Mouse (Mus musculus): ENCODE measurements around the gene Ttyh1. TPM values are rescaled to one million over a fixed set of nuclear protein-coding genes. Genes with fewer than 3 reads are reported as not detected.

Gene Ttyh1
- polyA plus RNA-seq, 1 experiment from 2014 or later = 1.1 TPM

DNA sequence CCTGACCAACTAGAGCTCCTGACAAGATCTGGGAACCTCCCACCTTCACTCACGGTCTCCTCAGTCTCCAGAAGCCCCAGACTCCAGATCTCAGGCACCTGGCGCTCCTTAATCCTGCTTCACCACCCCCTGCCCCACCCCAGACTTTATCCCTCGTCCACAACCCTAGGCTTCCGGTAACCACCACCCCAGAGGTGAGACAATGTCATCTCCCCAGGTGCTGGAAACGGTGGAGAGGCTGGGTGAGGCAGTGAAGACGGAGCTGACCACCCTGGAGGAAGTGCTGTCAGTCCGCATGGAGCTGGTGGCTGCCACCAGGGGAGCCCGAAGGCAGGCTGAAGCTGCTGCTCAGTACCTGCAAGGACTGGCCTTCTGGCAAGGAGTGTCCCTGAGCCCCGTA is 6.1 kb downstream of the Ttyh1 start:
- H3K36me3 ChIP-seq (ENCODE audit: insufficient read depth, low read length) = no peaks in the 10 kb centered on the region
- no peaks in the 10 kb centered on the region for H3K27me3 ChIP-seq (replicated peaks; ENCODE audit: insufficient read depth, low read length)
- no peaks in the 10 kb centered on the region for H3K9me3 ChIP-seq (ENCODE audit: low read length)
- no peaks in the 10 kb centered on the region for H3K4me1 ChIP-seq (ENCODE audit: insufficient read depth, low read depth, low read length)
- peak; percentile 40 for TF ChIP-seq CTCF (IDR thresholded peaks at IDR 0.05)
- TF ChIP-seq EP300 (IDR thresholded peaks at IDR 0.05) = no peak
- H3K4me3 ChIP-seq (ENCODE audit: low read depth, low read length) = no peak overlapping the region
- DNase-seq (ENCODE audit: low spot score) (no peak), ATAC-seq (no peak)
- H3K4me2 ChIP-seq (replicated peaks; ENCODE audit: low read depth, low read length) = no peak overlapping the region
- H3K27ac ChIP-seq (ENCODE audit: low read length) = no peak overlapping the region
- WGBS = 23% methylated on average over 9 of the region's 9 CpGs
- no peak overlapping the region for H3K9ac ChIP-seq (replicated peaks; ENCODE audit: low read depth)

DNA sequence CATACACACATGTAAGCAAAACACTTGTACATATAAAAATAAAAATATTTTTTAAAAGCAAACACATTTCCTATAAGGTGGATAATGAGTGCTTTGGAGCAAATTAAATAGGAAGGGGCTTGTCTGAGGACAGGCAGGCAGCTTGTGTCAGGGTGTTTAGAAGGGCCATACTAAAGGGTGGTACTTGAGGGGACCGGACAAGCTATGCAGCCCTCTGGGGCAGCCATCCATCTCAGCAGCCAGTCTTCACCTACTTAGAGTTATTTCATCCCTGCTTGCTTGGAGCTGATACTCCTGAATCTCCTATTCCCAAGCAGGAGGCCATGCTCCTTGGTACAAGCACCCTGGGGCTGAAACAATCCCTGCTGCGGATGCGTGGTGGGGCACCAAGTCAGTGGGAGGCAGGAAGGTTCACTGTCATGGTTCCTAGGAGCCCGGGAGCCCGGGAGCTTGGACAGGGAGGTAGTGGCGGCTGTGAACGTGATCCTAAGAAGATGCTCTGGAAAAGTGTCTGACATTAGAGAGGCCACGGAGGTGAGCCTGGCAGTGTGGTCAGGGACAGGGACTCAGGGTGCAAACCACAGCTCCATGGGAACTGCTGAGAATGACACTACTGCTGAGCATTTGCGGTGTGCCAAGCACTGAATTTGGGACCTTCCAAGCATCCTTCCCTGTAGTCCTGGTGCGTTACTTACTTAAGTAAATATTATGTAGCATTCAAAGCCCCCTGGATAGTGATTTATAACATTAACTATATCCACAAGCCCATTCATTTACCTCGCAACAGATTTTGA is 8.0 kb downstream of the Ttyh1 start:
- Histone ChIP-seq H3K4me1 (ENCODE audit: insufficient read depth, low read depth, low read length) (no peaks in the 10 kb centered on the region), H3K36me3 (ENCODE audit: insufficient read depth, low read length) (no peaks in the 10 kb centered on the region), H3K27ac (ENCODE audit: low read length) (no peak overlapping the region), H3K9me3 (ENCODE audit: low read length) (no peaks in the 10 kb centered on the region), H3K4me3 (ENCODE audit: low read depth, low read length) (no peak overlapping the region), H3K4me2 (replicated peaks; ENCODE audit: low read depth, low read length) (no peak overlapping the region), H3K9ac (replicated peaks; ENCODE audit: low read depth) (no peak overlapping the region), H3K27me3 (replicated peaks; ENCODE audit: insufficient read depth, low read length) (no peaks in the 10 kb centered on the region)
- 86% methylated on average over 11 of the region's 11 CpGs for WGBS
- no peak for DNase-seq (ENCODE audit: low spot score)
- TF ChIP-seq EP300 (IDR thresholded peaks at IDR 0.05) = no peak
- TF ChIP-seq CTCF (IDR thresholded peaks at IDR 0.05) = no peak
- no peak for ATAC-seq

DNA sequence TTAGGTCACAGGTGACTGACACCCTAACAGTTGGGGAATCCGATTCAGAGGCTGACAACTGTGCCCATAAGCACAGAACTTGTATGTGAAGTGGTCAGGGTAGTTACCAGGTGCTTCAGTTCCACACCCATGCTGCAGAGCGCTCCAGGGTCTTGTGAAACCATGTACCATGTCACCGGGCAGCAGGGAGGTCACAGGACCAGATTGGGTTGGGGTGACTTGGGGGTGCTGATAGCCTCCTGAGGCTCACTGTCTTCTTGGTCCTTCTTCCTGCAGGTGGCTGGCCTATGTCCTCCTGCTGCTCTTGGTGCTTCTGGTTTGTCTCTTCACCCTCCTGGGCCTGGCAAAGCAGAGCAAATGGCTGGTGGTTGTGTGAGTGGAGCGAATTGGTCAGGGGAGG is 8.7 kb downstream of the Ttyh1 start:
- DNase-seq (ENCODE audit: low spot score) (no peak), ATAC-seq (no peak)
- Histone ChIP-seq H3K4me1 (ENCODE audit: insufficient read depth, low read depth, low read length) (no peaks in the 10 kb centered on the region), H3K9ac (replicated peaks; ENCODE audit: low read depth) (no peak overlapping the region), H3K27ac (ENCODE audit: low read length) (no peak overlapping the region), H3K36me3 (ENCODE audit: insufficient read depth, low read length) (no peaks in the 10 kb centered on the region), H3K27me3 (replicated peaks; ENCODE audit: insufficient read depth, low read length) (no peaks in the 10 kb centered on the region), H3K9me3 (ENCODE audit: low read length) (no peaks in the 10 kb centered on the region), H3K4me3 (ENCODE audit: low read depth, low read length) (no peak overlapping the region), H3K4me2 (replicated peaks; ENCODE audit: low read depth, low read length) (no peak overlapping the region)
- WGBS = 88% methylated on average over 4 of the region's 4 CpGs
- TF ChIP-seq EP300 (IDR thresholded peaks at IDR 0.05) = no peak
- TF ChIP-seq CTCF (IDR thresholded peaks at IDR 0.05) = no peak

DNA sequence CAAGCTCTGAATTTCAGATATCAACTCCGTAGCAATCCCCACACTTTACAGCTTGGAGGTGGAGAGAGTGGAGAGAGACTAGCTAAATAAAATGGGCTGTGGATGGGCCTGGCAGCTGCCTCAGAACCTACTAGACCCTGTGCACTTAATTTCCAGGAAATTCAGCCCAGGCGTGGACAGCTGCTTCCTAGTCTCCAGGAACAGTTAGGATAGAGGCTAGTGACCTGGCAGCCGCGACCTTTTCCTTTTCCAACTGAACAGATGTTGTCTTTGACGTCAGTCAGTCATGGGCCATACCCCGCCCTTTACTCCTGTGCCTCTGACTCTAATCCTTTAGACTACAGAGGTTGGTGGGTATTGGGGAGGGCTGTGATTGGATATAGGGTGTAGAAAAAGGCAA is 9.7 kb downstream of the Ttyh1 start:
- no peaks in the 10 kb centered on the region for H3K36me3 ChIP-seq (ENCODE audit: insufficient read depth, low read length)
- no peaks in the 10 kb centered on the region for H3K27me3 ChIP-seq (replicated peaks; ENCODE audit: insufficient read depth, low read length)
- H3K9me3 ChIP-seq (ENCODE audit: low read length) = no peaks in the 10 kb centered on the region
- H3K9ac ChIP-seq (replicated peaks; ENCODE audit: low read depth) = no peak overlapping the region
- 39% methylated on average over 6 of the region's 6 CpGs for WGBS
- no peaks in the 10 kb centered on the region for H3K4me1 ChIP-seq (ENCODE audit: insufficient read depth, low read depth, low read length)
- H3K27ac ChIP-seq (ENCODE audit: low read length) = no peak overlapping the region
- DNase-seq (ENCODE audit: low spot score) (peak; percentile 47), ATAC-seq (peak; percentile 37)
- H3K4me3 ChIP-seq (ENCODE audit: low read depth, low read length) = no peak overlapping the region
- no peak for TF ChIP-seq CTCF (IDR thresholded peaks at IDR 0.05)
- 0 out of 2 replicates have a peak, but pooled peaks have one; percentile 26 for TF ChIP-seq EP300 (IDR thresholded peaks at IDR 0.05)
- no peak overlapping the region for H3K4me2 ChIP-seq (replicated peaks; ENCODE audit: low read depth, low read length)

DNA sequence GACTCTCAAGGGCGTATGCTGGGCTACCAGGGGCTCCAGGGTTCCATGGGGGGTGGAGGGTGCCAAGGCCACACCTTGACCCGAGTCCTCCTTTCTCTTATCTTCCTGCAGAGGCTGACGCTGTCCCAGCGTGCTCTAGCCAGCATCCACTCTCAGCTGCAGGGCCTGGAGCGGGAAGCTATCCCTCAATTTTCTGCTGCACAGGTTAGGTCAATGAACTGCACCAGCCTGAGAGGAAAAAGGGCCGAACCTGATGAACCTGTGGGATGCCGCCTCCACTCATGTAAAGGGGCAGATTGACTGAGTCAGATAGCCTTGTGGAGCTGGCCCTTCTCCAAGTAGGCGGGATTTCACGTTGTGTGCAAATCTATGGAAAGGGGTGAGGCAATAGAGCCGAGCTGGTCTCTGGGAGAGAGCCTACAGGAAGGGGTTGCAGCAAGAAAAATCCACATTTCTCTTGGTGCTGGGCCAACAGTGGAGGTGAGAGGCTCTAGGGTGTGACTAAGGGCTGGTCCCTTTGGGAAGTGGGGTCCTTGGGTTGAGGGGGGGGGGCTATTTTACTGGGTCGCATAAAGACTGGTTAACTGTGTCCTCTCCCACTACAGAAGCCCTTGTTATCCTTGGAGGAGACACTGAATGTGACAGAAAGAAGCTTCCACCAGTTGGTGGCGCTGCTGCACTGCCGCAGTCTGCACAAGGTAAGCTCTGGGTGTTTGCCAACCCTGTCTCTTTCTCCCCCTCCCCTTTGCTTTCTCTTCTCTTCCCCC is 11.7 kb downstream of the Ttyh1 start:
- DNase-seq (ENCODE audit: low spot score) (peak; percentile 88), ATAC-seq (peak; percentile 72)
- Histone ChIP-seq H3K4me3 (ENCODE audit: low read depth, low read length) (no peak overlapping the region), H3K4me2 (replicated peaks; ENCODE audit: low read depth, low read length) (no peak overlapping the region), H3K9ac (replicated peaks; ENCODE audit: low read depth) (no peak overlapping the region), H3K36me3 (ENCODE audit: insufficient read depth, low read length) (no peaks in the 10 kb centered on the region), H3K27ac (ENCODE audit: low read length) (no peak overlapping the region), H3K27me3 (replicated peaks; ENCODE audit: insufficient read depth, low read length) (no peaks in the 10 kb centered on the region), H3K4me1 (ENCODE audit: insufficient read depth, low read depth, low read length) (no peaks in the 10 kb centered on the region), H3K9me3 (ENCODE audit: low read length) (no peaks in the 10 kb centered on the region)
- no peak for TF ChIP-seq EP300 (IDR thresholded peaks at IDR 0.05)
- TF ChIP-seq CTCF (IDR thresholded peaks at IDR 0.05) = peak; percentile 93
- WGBS = 26% methylated on average over 12 of the region's 13 CpGs

DNA sequence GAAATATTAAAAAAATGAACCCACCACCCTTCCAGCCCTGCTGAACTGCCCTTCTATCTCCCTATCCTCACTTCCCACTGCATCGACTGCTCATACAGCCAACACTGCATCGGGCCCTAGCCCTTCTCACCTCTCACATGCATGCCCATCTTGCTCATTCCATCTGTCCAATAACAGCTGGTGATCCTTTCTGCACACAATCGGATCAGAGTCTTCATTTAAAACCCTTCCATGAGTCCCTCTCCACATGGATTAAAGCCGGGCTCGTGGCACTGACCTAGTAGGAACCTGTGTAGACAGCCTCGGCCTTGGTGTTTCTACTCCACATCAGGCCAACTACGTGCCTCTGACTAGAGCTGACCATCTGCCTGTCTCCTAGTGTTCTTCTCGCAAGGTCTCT is 12.8 kb downstream of the Ttyh1 start:
- no peaks in the 10 kb centered on the region for H3K9me3 ChIP-seq (ENCODE audit: low read length)
- H3K4me3 ChIP-seq (ENCODE audit: low read depth, low read length) = no peak overlapping the region
- H3K9ac ChIP-seq (replicated peaks; ENCODE audit: low read depth) = no peak overlapping the region
- H3K36me3 ChIP-seq (ENCODE audit: insufficient read depth, low read length) = no peaks in the 10 kb centered on the region
- no peaks in the 10 kb centered on the region for H3K27me3 ChIP-seq (replicated peaks; ENCODE audit: insufficient read depth, low read length)
- no peak overlapping the region for H3K27ac ChIP-seq (ENCODE audit: low read length)
- no peak overlapping the region for H3K4me2 ChIP-seq (replicated peaks; ENCODE audit: low read depth, low read length)
- WGBS = 82% methylated on average over 8 of the region's 8 CpGs
- no peak for TF ChIP-seq EP300 (IDR thresholded peaks at IDR 0.05)
- no peak for TF ChIP-seq CTCF (IDR thresholded peaks at IDR 0.05)
- no peaks in the 10 kb centered on the region for H3K4me1 ChIP-seq (ENCODE audit: insufficient read depth, low read depth, low read length)
- DNase-seq (ENCODE audit: low spot score) = no peak
- ATAC-seq = no peak
